Mouse (Mus musculus) left cerebral cortex, adult 18-20 months (tissue): ENCODE data around the gene Vegfd. TPM values are rescaled to one million over a fixed set of nuclear protein-coding genes. Genes with fewer than 3 reads are reported as not detected.

Source experiments
- DNase-seq, 2 experiments: peaks; one replicate each; pipeline ENCODE4 v3.0.0; 2021 to 2022; ENCODE audit warnings: low spot score in 2 of 2, mixed read lengths in 1 of 2
- long read RNA-seq, 2 experiments: library from polyadenylated mRNA; stranded (forward); transcript quantifications; one replicate each; pipeline ENCODE4 v2.0.0; 2021
- total RNA-seq, 2 experiments: library from RNA; stranded (reverse); gene quantifications; 2 replicates each; pipeline ENCODE4 v1.2.3; 2021

Gene Vegfd
- 1 to 10 TPM; 1.8 to 2.4 TPM for total RNA-seq
- long read RNA-seq, experiment 1, partial matches to known transcripts: 1 of 1 reads
- long read RNA-seq, experiment 1, other reads (novel, unspliced or antisense): 0 of 1 reads
- long read RNA-seq, experiment 2: 0 reads

- DNase-seq: peak; percentile 35 to 48
Measured at GRCm38 (mm10) chrX:164373081-164373480, at the start of gene Vegfd. Vegfd (plus strand) TSS chrX:164373378.

- DNase-seq: no peak
Measured at GRCm38 (mm10) chrX:164323391-164323913, 49.7 kb upstream of the Vegfd start.

- DNase-seq: no peak
Measured at GRCm38 (mm10) chrX:164330351-164330750, 42.8 kb upstream of the Vegfd start.

GRCm38 (mm10) chrX:164330766-164331165 is 42.4 kb upstream of the Vegfd start:
- no peak for DNase-seq

GRCm38 (mm10) chrX:164338591-164338990 is 34.6 kb upstream of the Vegfd start:
- no peak for DNase-seq

GRCm38 (mm10) chrX:164345359-164345938 is 27.7 kb upstream of the Vegfd start:
- no peak for DNase-seq

GRCm38 (mm10) chrX:164348937-164349336 is 24.2 kb upstream of the Vegfd start:
- no peak for DNase-seq

- no peak for DNase-seq
Measured at GRCm38 (mm10) chrX:164365153-164365865, 7.9 kb upstream of the Vegfd start.

- DNase-seq: no peak
Measured at GRCm38 (mm10) chrX:164370576-164370975, 2.6 kb upstream of the Vegfd start.

GRCm38 (mm10) chrX:164374586-164374985 is 1.4 kb downstream of the Vegfd start:
- no peak for DNase-seq

- no peak for DNase-seq
Measured at GRCm38 (mm10) chrX:164379721-164380120, 6.5 kb downstream of the Vegfd start.

GRCm38 (mm10) chrX:164381618-164382408 is 8.6 kb downstream of the Vegfd start:
- DNase-seq: peak; percentile 51 to 73

- no peak for DNase-seq
Measured at GRCm38 (mm10) chrX:164394091-164394490, 20.9 kb downstream of the Vegfd start.

- peak in 1 of 2 experiments; percentile 7 for DNase-seq
Measured at GRCm38 (mm10) chrX:164398456-164398855, 25.3 kb downstream of the Vegfd start.

GRCm38 (mm10) chrX:164405080-164405649 is 32.0 kb downstream of the Vegfd start:
- no peak for DNase-seq

GRCm38 (mm10) chrX:164406133-164407022 is 33.2 kb downstream of the Vegfd start:
- DNase-seq: no peak

- no peak for DNase-seq
Measured at GRCm38 (mm10) chrX:164408301-164408927, 35.2 kb downstream of the Vegfd start.

- no peak for DNase-seq
Measured at GRCm38 (mm10) chrX:164410562-164410961, 37.4 kb downstream of the Vegfd start.

- DNase-seq: no peak
Measured at GRCm38 (mm10) chrX:164416803-164417202, 43.6 kb downstream of the Vegfd start.

GRCm38 (mm10) chrX:164418008-164418407 is 44.8 kb downstream of the Vegfd start:
- DNase-seq: no peak
